Mouse (Mus musculus) forebrain, embryonic 12.5 days (tissue): ENCODE measurements around the gene Stxbp6. TPM values are rescaled to one million over a fixed set of nuclear protein-coding genes. Genes with fewer than 3 reads are reported as not detected.

ENCODE experiments used
- ATAC-seq: fragments of 200-750 bp; cut with Nextera tagmentation; 2 replicates; pipeline ENCODE4 v1.8.0; 2017; ENCODE audit warnings: moderate TSS enrichment; ENCODE audit not compliant: low FRiP score
- H3K27ac ChIP-seq: fragments of 300-500 bp; sonication (generic); 2 replicates; pipeline ENCODE4 v1.5.1; 2016; ENCODE audit warnings: mild to moderate bottlenecking
- H3K27me3 ChIP-seq: fragments of 300-500 bp; sonication (generic); 2 replicates; pipeline ENCODE4 v1.6.1; 2016; ENCODE audit warnings: mild to moderate bottlenecking
- H3K36me3 ChIP-seq: fragments of 300-500 bp; sonication (generic); replicated peaks from 2 replicates; pipeline ENCODE4 v1.6.1; 2016; ENCODE audit warnings: mild to moderate bottlenecking
- H3K4me1 ChIP-seq: fragments of 300-500 bp; sonication (generic); 2 replicates; pipeline ENCODE4 v1.6.1; 2016
- H3K4me2 ChIP-seq: fragments of 300-500 bp; sonication (generic); 2 replicates; pipeline ENCODE4 v1.6.1; 2016; ENCODE audit warnings: mild to moderate bottlenecking, moderate library complexity
- H3K4me3 ChIP-seq: fragments of 300-500 bp; sonication (generic); replicated peaks from 2 replicates; pipeline ENCODE4 v1.5.1; 2016; ENCODE audit warnings: mild to moderate bottlenecking
- H3K9ac ChIP-seq: fragments of 300-500 bp; sonication (generic); 2 replicates; pipeline ENCODE4 v1.6.1; 2016; ENCODE audit warnings: mild to moderate bottlenecking
- H3K9me3 ChIP-seq: fragments of 300-500 bp; sonication (generic); 2 replicates; pipeline ENCODE4 v1.6.1; 2016
- WGBS: fragments of 180-500 bp; shearing (Covaris S2); methylation state at CpG from one replicate; pipeline ENCODE4 v1.1.7; 2016; 5-methylcytosine and 5-hydroxymethylcytosine counted together
- polyA plus RNA-seq: library from polyadenylated mRNA; unstranded; fragments of >200 nt; fragmentation: Nextera tagmentation; extraction: Ambion mirVana; gene quantifications from 2 replicates; pipeline ENCODE4 v1.2.1, GENCODE M21; 2016

Gene Stxbp6
- polyA plus RNA-seq, 1 experiment from 2014 or later: 11.8 TPM

- ATAC-seq: no peak
- Histone ChIP-seq H3K9me3 (no peaks in the 10 kb centered on the region), H3K4me1 (no peaks in the 10 kb centered on the region), H3K4me3 (no peak overlapping the region), H3K27me3 (no peaks in the 10 kb centered on the region), H3K4me2 (no peak overlapping the region), H3K9ac (no peak overlapping the region), H3K36me3 (no peaks in the 10 kb centered on the region), H3K27ac (no peak overlapping the region)
- WGBS: 90% methylated on average over 6 of the region's 6 CpGs
These were observed 184.7 kb downstream of the Stxbp6 start for GRCm38 (mm10) chr12:44889677-44890393.

GRCm38 (mm10) chr12:44886826-44887225, 187.7 kb downstream of the Stxbp6 start:
- no peaks in the 10 kb centered on the region for H3K4me1 ChIP-seq
- 22% methylated on average over 3 of the region's 3 CpGs for WGBS
- no peak overlapping the region for H3K4me3 ChIP-seq

GRCm38 (mm10) chr12:44872697-44873096, 201.8 kb downstream of the Stxbp6 start:
- WGBS: 82% methylated on average over 2 of the region's 2 CpGs
- Histone ChIP-seq H3K27me3 (no peaks in the 10 kb centered on the region), H3K9ac (no peak overlapping the region), H3K4me3 (no peak overlapping the region), H3K36me3 (no peaks in the 10 kb centered on the region), H3K27ac (no peak overlapping the region), H3K4me2 (no peak overlapping the region), H3K4me1 (no peaks in the 10 kb centered on the region), H3K9me3 (no peaks in the 10 kb centered on the region)
- no peak for ATAC-seq

More at GRCm38 (mm10) chr12:44886826-44887225, 187.7 kb downstream of the Stxbp6 start:
- Histone ChIP-seq H3K9me3 (no peaks in the 10 kb centered on the region), H3K9ac (no peak overlapping the region), H3K4me2 (no peak overlapping the region), H3K36me3 (no peaks in the 10 kb centered on the region), H3K27me3 (no peaks in the 10 kb centered on the region), H3K27ac (no peak overlapping the region)
- no peak for ATAC-seq

- 88% methylated on average over 3 of the region's 3 CpGs for WGBS
These were observed 209.1 kb downstream of the Stxbp6 start for GRCm38 (mm10) chr12:44865442-44865841.

GRCm38 (mm10) chr12:44859454-44859853, 215.1 kb downstream of the Stxbp6 start:
- Histone ChIP-seq H3K4me1 (peaks cover 4% of the 10 kb centered on the region; the same call in 1 of the 2 replicates), H3K4me2 (no peak overlapping the region), H3K9ac (no peak overlapping the region), H3K36me3 (no peaks in the 10 kb centered on the region), H3K27me3 (no peaks in the 10 kb centered on the region), H3K27ac (no peak overlapping the region), H3K4me3 (no peak overlapping the region), H3K9me3 (no peaks in the 10 kb centered on the region)
- ATAC-seq: no peak
- WGBS: 74% methylated on average over 5 of the region's 5 CpGs

More at GRCm38 (mm10) chr12:44865442-44865841, 209.1 kb downstream of the Stxbp6 start:
- Histone ChIP-seq H3K9me3 (no peaks in the 10 kb centered on the region), H3K9ac (no peak overlapping the region), H3K4me3 (no peak overlapping the region), H3K4me2 (no peak overlapping the region), H3K27me3 (no peaks in the 10 kb centered on the region), H3K36me3 (no peaks in the 10 kb centered on the region), H3K4me1 (no peaks in the 10 kb centered on the region), H3K27ac (no peak overlapping the region)
- no peak for ATAC-seq

- Histone ChIP-seq H3K4me2 (no peak overlapping the region), H3K27ac (no peak overlapping the region), H3K27me3 (no peaks in the 10 kb centered on the region), H3K36me3 (no peaks in the 10 kb centered on the region), H3K9me3 (no peaks in the 10 kb centered on the region), H3K9ac (no peak overlapping the region), H3K4me1 (peaks cover 4% of the 10 kb centered on the region; the same call in 1 of the 2 replicates), H3K4me3 (no peak overlapping the region)
- 55% methylated on average over 4 of the region's 4 CpGs for WGBS
- ATAC-seq: peak; percentile 71; the same call in 1 of the 2 replicates
These were observed 216.2 kb downstream of the Stxbp6 start for GRCm38 (mm10) chr12:44858110-44858885.

GRCm38 (mm10) chr12:44852024-44852423, 222.5 kb downstream of the Stxbp6 start:
- 96% methylated on average over 1 of the region's 1 CpGs for WGBS
- H3K4me1 ChIP-seq: no peaks in the 10 kb centered on the region
- H3K4me2 ChIP-seq: no peak overlapping the region
- ATAC-seq: no peak
- no peak overlapping the region for H3K27ac ChIP-seq
- H3K27me3 ChIP-seq: no peaks in the 10 kb centered on the region
- H3K4me3 ChIP-seq: no peak overlapping the region
- no peaks in the 10 kb centered on the region for H3K9me3 ChIP-seq
- no peaks in the 10 kb centered on the region for H3K36me3 ChIP-seq
- no peak overlapping the region for H3K9ac ChIP-seq

GRCm38 (mm10) chr12:44850516-44850915, 224.0 kb downstream of the Stxbp6 start:
- Histone ChIP-seq H3K27me3 (no peaks in the 10 kb centered on the region), H3K4me1 (no peaks in the 10 kb centered on the region), H3K4me3 (no peak overlapping the region), H3K9me3 (no peaks in the 10 kb centered on the region), H3K27ac (no peak overlapping the region), H3K36me3 (no peaks in the 10 kb centered on the region), H3K4me2 (no peak overlapping the region), H3K9ac (no peak overlapping the region)
- 73% methylated on average over 1 of the region's 1 CpGs for WGBS
- no peak for ATAC-seq

- H3K27ac ChIP-seq: no peak overlapping the region
- H3K36me3 ChIP-seq: no peaks in the 10 kb centered on the region
- H3K4me3 ChIP-seq: no peak overlapping the region
These were observed 225.9 kb downstream of the Stxbp6 start for GRCm38 (mm10) chr12:44848483-44849221.

GRCm38 (mm10) chr12:44840585-44840984, 233.9 kb downstream of the Stxbp6 start:
- H3K9ac ChIP-seq: no peak overlapping the region
- H3K4me3 ChIP-seq: no peak overlapping the region
- ATAC-seq: no peak
- no peaks in the 10 kb centered on the region for H3K27me3 ChIP-seq
- 66% methylated on average over 2 of the region's 2 CpGs for WGBS
- peaks cover 11% of the 10 kb centered on the region for H3K4me1 ChIP-seq
- no peak overlapping the region for H3K27ac ChIP-seq
- H3K4me2 ChIP-seq: no peak overlapping the region
- no peaks in the 10 kb centered on the region for H3K36me3 ChIP-seq
- H3K9me3 ChIP-seq: no peaks in the 10 kb centered on the region

More at GRCm38 (mm10) chr12:44848483-44849221, 225.9 kb downstream of the Stxbp6 start:
- no peak overlapping the region for H3K4me2 ChIP-seq
- no peaks in the 10 kb centered on the region for H3K9me3 ChIP-seq
- H3K4me1 ChIP-seq: no peaks in the 10 kb centered on the region
- ATAC-seq: peak; percentile 78
- 52% methylated on average over 3 of the region's 3 CpGs for WGBS
- no peaks in the 10 kb centered on the region for H3K27me3 ChIP-seq
- no peak overlapping the region for H3K9ac ChIP-seq

- peak overlapping the region; percentile 31 for H3K4me2 ChIP-seq
- H3K27me3 ChIP-seq: no peaks in the 10 kb centered on the region
- H3K4me1 ChIP-seq: peaks cover 11% of the 10 kb centered on the region
- no peak overlapping the region for H3K4me3 ChIP-seq
- H3K9me3 ChIP-seq: no peaks in the 10 kb centered on the region
- H3K27ac ChIP-seq: peak overlapping the region; percentile 43
- no peaks in the 10 kb centered on the region for H3K36me3 ChIP-seq
- ATAC-seq: peak; percentile 89
- 29% methylated on average over 7 of the region's 7 CpGs for WGBS
- H3K9ac ChIP-seq: no peak overlapping the region
These were observed 234.7 kb downstream of the Stxbp6 start for GRCm38 (mm10) chr12:44839594-44840373.
